ENCODE assay signal across 15 mouse cellular contexts in genomic region chr15:84417592-84418265, GRCm38 (mm10). TPM values are rescaled to one million over a fixed set of nuclear protein-coding genes. Genes with fewer than 3 reads are reported as not detected.
DNase-seq lines count a peak whose midpoint lies in the region; ATAC-seq and TF ChIP-seq lines count a peak whose summit lies in the region.
"Had no signal": no experiment of that assay in that cellular context is flagged by ENCODE, and none has a peak within 500 bp of the region (broad histone marks: within the 10 kb centered on the region; RNA-seq: fewer than 3 reads in every experiment).

No protein-coding gene starts in this region.

- H3K9ac ChIP-seq in embryonic facial prominence, embryonic 11.5 days (replicated peaks; ENCODE audit: low read length): no peak overlapping the region
- peak overlapping the region; percentile 39; the same call in 1 of the 2 replicates for H3K9ac ChIP-seq in hindbrain, embryonic 13.5 days
- H3K9ac ChIP-seq in midbrain, postnatal 0 days (replicated peaks; ENCODE audit: low read length, poor library complexity, severe bottlenecking): no peak overlapping the region

- H3K27ac ChIP-seq in embryonic facial prominence, embryonic 11.5 days (replicated peaks; ENCODE audit: low read depth, low read length): no peak overlapping the region
- peak overlapping the region; percentile 87 for H3K27ac ChIP-seq in hindbrain, embryonic 13.5 days
- H3K27ac ChIP-seq in midbrain, postnatal 0 days (ENCODE audit: low read depth, low read length): peak overlapping the region; percentile 59
- H3K27ac ChIP-seq: left cerebral cortex, adult 2 months had no signal

- ATAC-seq in embryonic facial prominence, embryonic 11.5 days (replicated peaks; ENCODE audit: insufficient number of reproducible peaks, low FRiP score, low TSS enrichment, low read depth): 0 out of 2 replicates have a peak, but pooled peaks have one; percentile 20
- ATAC-seq in hindbrain, embryonic 13.5 days (ENCODE audit: low FRiP score): peak; percentile 62
- peak; percentile 65 for ATAC-seq in midbrain, postnatal 0 days (ENCODE audit: low FRiP score)

- H3K27me3 ChIP-seq in embryonic facial prominence, embryonic 11.5 days (ENCODE audit: control insufficient read depth, insufficient read depth, low read length): 0 out of 2 replicates have a peak, but pooled peaks cover 2% of the 10 kb centered on the region
- peaks cover 38% of the 10 kb centered on the region for H3K27me3 ChIP-seq in hindbrain, embryonic 13.5 days
- H3K27me3 ChIP-seq in midbrain, postnatal 0 days (ENCODE audit: insufficient read depth, low read length): no peaks in the 10 kb centered on the region

- H3K36me3 ChIP-seq in embryonic facial prominence, embryonic 11.5 days (replicated peaks; ENCODE audit: control insufficient read depth, insufficient read depth, low read depth, low read length): no peaks in the 10 kb centered on the region
- peaks cover 6% of the 10 kb centered on the region for H3K36me3 ChIP-seq in hindbrain, embryonic 13.5 days
- H3K36me3 ChIP-seq in midbrain, postnatal 0 days (ENCODE audit: insufficient read depth, low read length): no peaks in the 10 kb centered on the region

- H3K4me1 ChIP-seq in embryonic facial prominence, embryonic 11.5 days (ENCODE audit: control insufficient read depth, insufficient read depth, low read length): peaks cover 3% of the 10 kb centered on the region; the same call in 1 of the 2 replicates
- H3K4me1 ChIP-seq in hindbrain, embryonic 13.5 days (replicated peaks): peaks cover 65% of the 10 kb centered on the region
- peaks cover 4% of the 10 kb centered on the region; the same call in 1 of the 2 replicates for H3K4me1 ChIP-seq in midbrain, postnatal 0 days (ENCODE audit: insufficient read depth, low read length)

- H3K4me2 ChIP-seq in embryonic facial prominence, embryonic 11.5 days (ENCODE audit: low read depth, low read length): no peak overlapping the region
- 0 out of 2 replicates have a peak overlapping the region, but pooled peaks have one; percentile 9 for H3K4me2 ChIP-seq in hindbrain, embryonic 13.5 days
- no peak overlapping the region for H3K4me2 ChIP-seq in midbrain, postnatal 0 days (ENCODE audit: low read depth, low read length, poor library complexity, severe bottlenecking)
- H3K4me2 ChIP-seq: liver, embryonic 11.5 days had no signal

- TF ChIP-seq CTCF in midbrain, postnatal 0 days (IDR thresholded peaks at IDR 0.05): no peak

- no peaks in the 10 kb centered on the region for H3K9me3 ChIP-seq in embryonic facial prominence, embryonic 11.5 days (replicated peaks; ENCODE audit: control insufficient read depth, low read length)
- H3K9me3 ChIP-seq in hindbrain, embryonic 13.5 days: no peaks in the 10 kb centered on the region
- H3K9me3 ChIP-seq in midbrain, postnatal 0 days (ENCODE audit: low read length): no peaks in the 10 kb centered on the region

- peak; percentile 69 for DNase-seq in brain, adult 2 months (ENCODE audit: low read depth, low spot score)
- DNase-seq in embryonic facial prominence, embryonic 11.5 days (ENCODE audit: low spot score): no peak
- DNase-seq in midbrain, postnatal 0 days (ENCODE audit: low spot score): peak; percentile 78
- no peak for DNase-seq in urinary bladder, postnatal 4 days (ENCODE audit: low spot score in 2 of 2)
- DNase-seq in cerebellum, adult 9-10 months: no peak
- no peak for DNase-seq in cerebellum, postnatal 4 days (ENCODE audit: low spot score in 2 of 2)
- DNase-seq: kidney, postnatal 25 days; lung, postnatal 10 days had no signal

- WGBS in embryonic facial prominence, embryonic 11.5 days: 18% methylated on average over 13 of the region's 13 CpGs
- WGBS in hindbrain, embryonic 13.5 days: 10% methylated on average over 13 of the region's 13 CpGs
- WGBS in midbrain, postnatal 0 days: 23% methylated on average over 13 of the region's 13 CpGs

- H3K4me3 ChIP-seq in embryonic facial prominence, embryonic 11.5 days (ENCODE audit: low read depth, low read length): no peak overlapping the region
- H3K4me3 ChIP-seq in hindbrain, embryonic 13.5 days: no peak overlapping the region
- no peak overlapping the region for H3K4me3 ChIP-seq in midbrain, postnatal 0 days (ENCODE audit: low read depth, low read length)
- H3K4me3 ChIP-seq: left cerebral cortex, adult 2 months; myocyte had no signal

RNA-seq across cellular contexts. Expression of gene Shisal1, which starts 29.2 kb away (rescaled TPM):
- 2.6 and 2.9 TPM in 2 replicates for polyA plus RNA-seq in embryonic facial prominence, embryonic 11.5 days (2014; fragmentation: Nextera tagmentation; extraction: Ambion mirVana)
- polyA plus RNA-seq in hindbrain, embryonic 13.5 days (2015; fragmentation: Nextera tagmentation; extraction: Ambion mirVana): 9.5 and 10.9 TPM in 2 replicates
- total RNA-seq in midbrain, postnatal 0 days (2014; rRNA removed): 50.0 and 73.5 TPM in 2 replicates
- polyA plus RNA-seq in midbrain, postnatal 0 days (2015; fragmentation: Nextera tagmentation; extraction: Ambion mirVana): 18.1 and 20.4 TPM in 2 replicates
- total RNA-seq: CH12.LX; common myeloid progenitor, adult 5-6 weeks; granulocyte monocyte progenitor cell, adult 5-6 weeks had no signal

Comparison
In these comparisons a context has a peak if more than half of its experiments do, and no peak if none do; other contexts are left out.
1. DNase-seq: peak in brain, adult 2 months (single experiment) and midbrain, postnatal 0 days (single experiment); none in embryonic facial prominence, embryonic 11.5 days (single experiment), urinary bladder, postnatal 4 days (0 of 2), cerebellum, adult 9-10 months (single experiment) and cerebellum, postnatal 4 days (0 of 2).
2. Peak in every context shown above with its lines, with median percentiles within 50 percentile points of each other: ATAC-seq.